Mouse (Mus musculus): ENCODE data around the gene Cldn2. TPM values are rescaled to one million over a fixed set of nuclear protein-coding genes. Genes with fewer than 3 reads are reported as not detected.
"Not testable (repeated sequence)": the region's sequence is repeated elsewhere in the genome, so short reads cannot be mapped to it uniquely, and the experiment has no call there.

Cldn2 gene
- 0.56 and 0.61 TPM in 2 replicates for polyA plus RNA-seq (2014; fragmentation: Nextera tagmentation; extraction: Ambion mirVana)

- H3K9ac ChIP-seq (ENCODE audit: low read length): no peak within 1 kb of the TSS
- WGBS: 72% methylated on average over 8 of the region's 8 CpGs
- H3K4me2 ChIP-seq (ENCODE audit: low read length): no peak within 1 kb of the TSS
- no peak for ATAC-seq
- no peak within 1 kb of the TSS for H3K27ac ChIP-seq (ENCODE audit: low read depth, low read length)
- H3K27me3 ChIP-seq (replicated peaks; ENCODE audit: control insufficient read depth, insufficient read depth, low read length): no peaks in the 10 kb centered on the region
- no peaks in the 10 kb centered on the region for H3K9me3 ChIP-seq (replicated peaks; ENCODE audit: control insufficient read depth, low read length)
- no peak within 1 kb of the TSS for H3K4me3 ChIP-seq (ENCODE audit: low read depth, low read length)
- no peaks in the 10 kb centered on the region for H3K36me3 ChIP-seq (ENCODE audit: control insufficient read depth, insufficient read depth, low read length)
- no peak for DNase-seq (ENCODE audit: low spot score)
- H3K4me1 ChIP-seq (ENCODE audit: control insufficient read depth, insufficient read depth, low read length): no peaks in the 10 kb centered on the region
These were observed at the start of gene Cldn2 for GRCm38 (mm10) chrX:139800406-139800878. Gene Cldn2, plus strand, starts transcription at chrX:139800828.

- Histone ChIP-seq H3K4me3 (ENCODE audit: low read depth, low read length) (no peak overlapping the region), H3K27ac (ENCODE audit: low read depth, low read length) (no peak overlapping the region), H3K4me1 (ENCODE audit: control insufficient read depth, insufficient read depth, low read length) (no peaks in the 10 kb centered on the region), H3K9ac (ENCODE audit: low read length) (no peak overlapping the region), H3K36me3 (ENCODE audit: control insufficient read depth, insufficient read depth, low read length) (no peaks in the 10 kb centered on the region), H3K27me3 (replicated peaks; ENCODE audit: control insufficient read depth, insufficient read depth, low read length) (no peaks in the 10 kb centered on the region), H3K9me3 (replicated peaks; ENCODE audit: control insufficient read depth, low read length) (no peaks in the 10 kb centered on the region), H3K4me2 (ENCODE audit: low read length) (no peak overlapping the region)
- 0% methylated on average over 1 of the region's 1 CpGs for WGBS
- ATAC-seq (no peak), DNase-seq (ENCODE audit: low spot score) (peak; percentile 64)
These were observed 48.8 kb upstream of the Cldn2 start for GRCm38 (mm10) chrX:139751855-139752254.

GRCm38 (mm10) chrX:139758634-139759033 is 42.0 kb upstream of the Cldn2 start:
- not testable (repeated sequence) for H3K4me3 ChIP-seq (ENCODE audit: low read depth, low read length); H3K9ac ChIP-seq (ENCODE audit: low read length); H3K9me3 ChIP-seq (replicated peaks; ENCODE audit: control insufficient read depth, low read length); H3K27me3 ChIP-seq (replicated peaks; ENCODE audit: control insufficient read depth, insufficient read depth, low read length); DNase-seq (ENCODE audit: low spot score); H3K4me2 ChIP-seq (ENCODE audit: low read length); H3K27ac ChIP-seq (ENCODE audit: low read depth, low read length); H3K4me1 ChIP-seq (ENCODE audit: control insufficient read depth, insufficient read depth, low read length); ATAC-seq; H3K36me3 ChIP-seq (ENCODE audit: control insufficient read depth, insufficient read depth, low read length)
- WGBS: 85% methylated on average over 3 of the region's 3 CpGs

- Histone ChIP-seq H3K27me3 (replicated peaks; ENCODE audit: control insufficient read depth, insufficient read depth, low read length) (no peaks in the 10 kb centered on the region), H3K4me1 (ENCODE audit: control insufficient read depth, insufficient read depth, low read length) (no peaks in the 10 kb centered on the region), H3K27ac (ENCODE audit: low read depth, low read length) (no peak overlapping the region), H3K36me3 (ENCODE audit: control insufficient read depth, insufficient read depth, low read length) (no peaks in the 10 kb centered on the region), H3K4me2 (ENCODE audit: low read length) (no peak overlapping the region), H3K9ac (ENCODE audit: low read length) (no peak overlapping the region), H3K4me3 (ENCODE audit: low read depth, low read length) (no peak overlapping the region), H3K9me3 (replicated peaks; ENCODE audit: control insufficient read depth, low read length) (no peaks in the 10 kb centered on the region)
- DNase-seq (ENCODE audit: low spot score): peak; percentile 45
- WGBS: 89% methylated on average over 2 of the region's 2 CpGs
- no peak for ATAC-seq
These were observed 38.1 kb upstream of the Cldn2 start for GRCm38 (mm10) chrX:139762546-139762945.

- Histone ChIP-seq H3K9ac (ENCODE audit: low read length) (no peak overlapping the region), H3K27ac (ENCODE audit: low read depth, low read length) (no peak overlapping the region), H3K4me1 (ENCODE audit: control insufficient read depth, insufficient read depth, low read length) (no peaks in the 10 kb centered on the region), H3K9me3 (replicated peaks; ENCODE audit: control insufficient read depth, low read length) (no peaks in the 10 kb centered on the region), H3K36me3 (ENCODE audit: control insufficient read depth, insufficient read depth, low read length) (no peaks in the 10 kb centered on the region), H3K4me3 (ENCODE audit: low read depth, low read length) (no peak overlapping the region), H3K27me3 (replicated peaks; ENCODE audit: control insufficient read depth, insufficient read depth, low read length) (no peaks in the 10 kb centered on the region), H3K4me2 (ENCODE audit: low read length) (no peak overlapping the region)
- ATAC-seq (peak; percentile 18; the same call in 1 of the 2 replicates), DNase-seq (ENCODE audit: low spot score) (peak; percentile 28)
- 77% methylated on average over 13 of the region's 13 CpGs for WGBS
These were observed 30.5 kb upstream of the Cldn2 start for GRCm38 (mm10) chrX:139769975-139770637.

- no peak overlapping the region for H3K27ac ChIP-seq (ENCODE audit: low read depth, low read length)
- DNase-seq (ENCODE audit: low spot score) (peak; percentile 50), ATAC-seq (no peak)
- no peaks in the 10 kb centered on the region for H3K9me3 ChIP-seq (replicated peaks; ENCODE audit: control insufficient read depth, low read length)
- H3K27me3 ChIP-seq (replicated peaks; ENCODE audit: control insufficient read depth, insufficient read depth, low read length): no peaks in the 10 kb centered on the region
- H3K4me2 ChIP-seq (ENCODE audit: low read length): no peak overlapping the region
- no peaks in the 10 kb centered on the region for H3K36me3 ChIP-seq (ENCODE audit: control insufficient read depth, insufficient read depth, low read length)
- no peaks in the 10 kb centered on the region for H3K4me1 ChIP-seq (ENCODE audit: control insufficient read depth, insufficient read depth, low read length)
- no peak overlapping the region for H3K4me3 ChIP-seq (ENCODE audit: low read depth, low read length)
- 42% methylated on average over 18 of the region's 18 CpGs for WGBS
- H3K9ac ChIP-seq (ENCODE audit: low read length): no peak overlapping the region
These were observed 26.1 kb upstream of the Cldn2 start for GRCm38 (mm10) chrX:139774309-139775083.

GRCm38 (mm10) chrX:139775084-139775612 is 25.5 kb upstream of the Cldn2 start:
- no peak for DNase-seq (ENCODE audit: low spot score)
- H3K9ac ChIP-seq (ENCODE audit: low read length): no peak overlapping the region
- no peaks in the 10 kb centered on the region for H3K9me3 ChIP-seq (replicated peaks; ENCODE audit: control insufficient read depth, low read length)
- WGBS: 79% methylated on average over 7 of the region's 7 CpGs
- H3K4me2 ChIP-seq (ENCODE audit: low read length): no peak overlapping the region
- no peak overlapping the region for H3K4me3 ChIP-seq (ENCODE audit: low read depth, low read length)
- no peaks in the 10 kb centered on the region for H3K4me1 ChIP-seq (ENCODE audit: control insufficient read depth, insufficient read depth, low read length)
- no peaks in the 10 kb centered on the region for H3K27me3 ChIP-seq (replicated peaks; ENCODE audit: control insufficient read depth, insufficient read depth, low read length)
- no peaks in the 10 kb centered on the region for H3K36me3 ChIP-seq (ENCODE audit: control insufficient read depth, insufficient read depth, low read length)
- ATAC-seq: no peak
- H3K27ac ChIP-seq (ENCODE audit: low read depth, low read length): no peak overlapping the region

GRCm38 (mm10) chrX:139777357-139777756 is 23.3 kb upstream of the Cldn2 start:
- no peak overlapping the region for H3K9ac ChIP-seq (ENCODE audit: low read length)
- no peaks in the 10 kb centered on the region for H3K4me1 ChIP-seq (ENCODE audit: control insufficient read depth, insufficient read depth, low read length)
- ATAC-seq (no peak), DNase-seq (ENCODE audit: low spot score) (no peak)
- no peaks in the 10 kb centered on the region for H3K9me3 ChIP-seq (replicated peaks; ENCODE audit: control insufficient read depth, low read length)
- no peaks in the 10 kb centered on the region for H3K36me3 ChIP-seq (ENCODE audit: control insufficient read depth, insufficient read depth, low read length)
- H3K27ac ChIP-seq (ENCODE audit: low read depth, low read length): no peak overlapping the region
- H3K4me2 ChIP-seq (ENCODE audit: low read length): no peak overlapping the region
- H3K27me3 ChIP-seq (replicated peaks; ENCODE audit: control insufficient read depth, insufficient read depth, low read length): no peaks in the 10 kb centered on the region
- 66% methylated on average over 4 of the region's 4 CpGs for WGBS
- H3K4me3 ChIP-seq (ENCODE audit: low read depth, low read length): no peak overlapping the region

GRCm38 (mm10) chrX:139778886-139779285 is 21.7 kb upstream of the Cldn2 start:
- H3K27me3 ChIP-seq (replicated peaks; ENCODE audit: control insufficient read depth, insufficient read depth, low read length): no peaks in the 10 kb centered on the region
- DNase-seq (ENCODE audit: low spot score): no peak

More at GRCm38 (mm10) chrX:139778886-139779285, 21.7 kb upstream of the Cldn2 start:
- Histone ChIP-seq H3K27ac (ENCODE audit: low read depth, low read length) (no peak overlapping the region), H3K4me3 (ENCODE audit: low read depth, low read length) (no peak overlapping the region), H3K4me1 (ENCODE audit: control insufficient read depth, insufficient read depth, low read length) (no peaks in the 10 kb centered on the region), H3K36me3 (ENCODE audit: control insufficient read depth, insufficient read depth, low read length) (no peaks in the 10 kb centered on the region), H3K9me3 (replicated peaks; ENCODE audit: control insufficient read depth, low read length) (no peaks in the 10 kb centered on the region), H3K9ac (ENCODE audit: low read length) (no peak overlapping the region), H3K4me2 (ENCODE audit: low read length) (no peak overlapping the region)
- WGBS: 67% methylated on average over 1 of the region's 1 CpGs
- ATAC-seq: no peak

All from forebrain, embryonic 14.5 days (tissue).